Mouse (Mus musculus): ENCODE results near the gene Frk. TPM values are rescaled to one million over a fixed set of nuclear protein-coding genes. Genes with fewer than 3 reads are reported as not detected.

The Frk gene
- polyA plus RNA-seq, 1 experiment, result 0.42 TPM

DNA sequence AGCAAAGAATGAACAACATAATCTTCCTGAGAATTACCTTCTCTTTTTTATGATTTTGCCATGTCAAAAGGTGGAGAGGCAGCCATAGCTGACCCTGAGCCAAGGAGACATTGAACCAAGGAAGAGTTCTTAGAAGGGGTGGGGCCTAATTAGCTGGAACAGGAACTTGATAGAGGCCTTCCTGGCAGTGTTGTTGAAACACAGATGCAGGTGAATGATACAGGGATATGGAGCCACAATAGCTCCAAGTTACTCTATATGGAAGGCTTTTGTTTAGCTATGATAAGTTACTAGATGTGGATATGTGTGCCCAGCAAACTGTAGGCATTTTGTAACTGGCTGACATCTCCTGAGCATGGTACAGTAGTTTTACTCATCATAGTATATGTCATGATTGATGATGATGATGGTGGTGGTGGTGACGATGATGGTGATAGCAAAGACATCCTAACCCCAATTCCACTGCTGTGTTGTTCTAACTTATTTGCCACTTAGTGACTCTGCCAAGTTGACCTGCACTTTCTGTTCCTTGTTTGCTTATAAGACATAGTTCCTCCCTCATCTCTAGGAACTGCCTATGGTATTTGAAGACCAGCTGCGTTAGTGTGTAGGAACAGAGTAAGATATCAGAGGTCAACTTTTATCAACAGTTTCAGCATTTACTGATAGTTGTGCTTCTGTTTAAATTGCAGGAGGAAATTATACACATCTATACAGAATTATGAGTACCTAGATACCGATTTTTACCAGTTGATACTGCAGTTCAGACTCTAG lies 58.7 kb downstream of the Frk start:
- H3K27ac ChIP-seq (ENCODE audit: insufficient read depth, low read length), result no peak overlapping the region
- no peaks in the 10 kb centered on the region for H3K36me3 ChIP-seq (ENCODE audit: control insufficient read depth, insufficient read depth, low read length, poor library complexity, severe bottlenecking)
- no peaks in the 10 kb centered on the region for H3K27me3 ChIP-seq (ENCODE audit: control insufficient read depth, insufficient read depth, low read length, poor library complexity, severe bottlenecking)
- no peak overlapping the region for H3K9ac ChIP-seq (ENCODE audit: low read depth, poor library complexity, severe bottlenecking)
- no peak for TF ChIP-seq EP300 (IDR thresholded peaks at IDR 0.05; ENCODE audit: insufficient read depth, low read depth, low read length)
- TF ChIP-seq POLR2A (IDR thresholded peaks at IDR 0.05; ENCODE audit: insufficient read depth, low read length), result no peak
- no peak for TF ChIP-seq CTCF (IDR thresholded peaks at IDR 0.05; ENCODE audit: low read depth, low read length)
- H3K4me3 ChIP-seq (ENCODE audit: low read depth, low read length), result no peak overlapping the region
- no peaks in the 10 kb centered on the region for H3K4me1 ChIP-seq (ENCODE audit: control insufficient read depth, insufficient read depth, low read length)
- H3K9me3 ChIP-seq (replicated peaks; ENCODE audit: control insufficient read depth, insufficient read depth, low read length, poor library complexity, severe bottlenecking), result no peaks in the 10 kb centered on the region

GRCm38 (mm10) chr10:34550612-34551011 lies 67.4 kb downstream of the Frk start:
- TF ChIP-seq EP300 (IDR thresholded peaks at IDR 0.05; ENCODE audit: insufficient read depth, low read depth, low read length) (no peak), CTCF (IDR thresholded peaks at IDR 0.05; ENCODE audit: low read depth, low read length) (no peak), POLR2A (IDR thresholded peaks at IDR 0.05; ENCODE audit: insufficient read depth, low read length) (no peak)

GRCm38 (mm10) chr10:34551636-34552035 lies 68.4 kb downstream of the Frk start:
- H3K27me3 ChIP-seq (ENCODE audit: control insufficient read depth, insufficient read depth, low read length, poor library complexity, severe bottlenecking), result no peaks in the 10 kb centered on the region
- TF ChIP-seq CTCF (IDR thresholded peaks at IDR 0.05; ENCODE audit: low read depth, low read length) (no peak), EP300 (IDR thresholded peaks at IDR 0.05; ENCODE audit: insufficient read depth, low read depth, low read length) (no peak), POLR2A (IDR thresholded peaks at IDR 0.05; ENCODE audit: insufficient read depth, low read length) (no peak)
- no peaks in the 10 kb centered on the region for H3K36me3 ChIP-seq (ENCODE audit: control insufficient read depth, insufficient read depth, low read length, poor library complexity, severe bottlenecking)
- H3K9me3 ChIP-seq (replicated peaks; ENCODE audit: control insufficient read depth, insufficient read depth, low read length, poor library complexity, severe bottlenecking), result no peaks in the 10 kb centered on the region
- H3K27ac ChIP-seq (ENCODE audit: insufficient read depth, low read length), result no peak overlapping the region
- no peak overlapping the region for H3K4me3 ChIP-seq (ENCODE audit: low read depth, low read length)
- H3K4me1 ChIP-seq (ENCODE audit: control insufficient read depth, insufficient read depth, low read length), result no peaks in the 10 kb centered on the region
- H3K9ac ChIP-seq (ENCODE audit: low read depth, poor library complexity, severe bottlenecking), result no peak overlapping the region

More at GRCm38 (mm10) chr10:34550612-34551011, 67.4 kb downstream of the Frk start:
- no peak overlapping the region for H3K27ac ChIP-seq (ENCODE audit: insufficient read depth, low read length)
- no peaks in the 10 kb centered on the region for H3K9me3 ChIP-seq (replicated peaks; ENCODE audit: control insufficient read depth, insufficient read depth, low read length, poor library complexity, severe bottlenecking)
- H3K27me3 ChIP-seq (ENCODE audit: control insufficient read depth, insufficient read depth, low read length, poor library complexity, severe bottlenecking), result no peaks in the 10 kb centered on the region
- no peaks in the 10 kb centered on the region for H3K36me3 ChIP-seq (ENCODE audit: control insufficient read depth, insufficient read depth, low read length, poor library complexity, severe bottlenecking)
- no peak overlapping the region for H3K4me3 ChIP-seq (ENCODE audit: low read depth, low read length)
- H3K4me1 ChIP-seq (ENCODE audit: control insufficient read depth, insufficient read depth, low read length), result no peaks in the 10 kb centered on the region
- no peak overlapping the region for H3K9ac ChIP-seq (ENCODE audit: low read depth, poor library complexity, severe bottlenecking)

GRCm38 (mm10) chr10:34563518-34564176 lies 80.4 kb downstream of the Frk start:
- no peaks in the 10 kb centered on the region for H3K27me3 ChIP-seq (ENCODE audit: control insufficient read depth, insufficient read depth, low read length, poor library complexity, severe bottlenecking)
- H3K36me3 ChIP-seq (ENCODE audit: control insufficient read depth, insufficient read depth, low read length, poor library complexity, severe bottlenecking), result no peaks in the 10 kb centered on the region
- H3K4me1 ChIP-seq (ENCODE audit: control insufficient read depth, insufficient read depth, low read length), result no peaks in the 10 kb centered on the region
- no peak overlapping the region for H3K9ac ChIP-seq (ENCODE audit: low read depth, poor library complexity, severe bottlenecking)
- no peaks in the 10 kb centered on the region for H3K9me3 ChIP-seq (replicated peaks; ENCODE audit: control insufficient read depth, insufficient read depth, low read length, poor library complexity, severe bottlenecking)
- H3K27ac ChIP-seq (ENCODE audit: insufficient read depth, low read length), result no peak overlapping the region
- no peak for TF ChIP-seq CTCF (IDR thresholded peaks at IDR 0.05; ENCODE audit: low read depth, low read length)
- TF ChIP-seq EP300 (IDR thresholded peaks at IDR 0.05; ENCODE audit: insufficient read depth, low read depth, low read length), result no peak
- no peak for TF ChIP-seq POLR2A (IDR thresholded peaks at IDR 0.05; ENCODE audit: insufficient read depth, low read length)
- H3K4me3 ChIP-seq (ENCODE audit: low read depth, low read length), result no peak overlapping the region

DNA sequence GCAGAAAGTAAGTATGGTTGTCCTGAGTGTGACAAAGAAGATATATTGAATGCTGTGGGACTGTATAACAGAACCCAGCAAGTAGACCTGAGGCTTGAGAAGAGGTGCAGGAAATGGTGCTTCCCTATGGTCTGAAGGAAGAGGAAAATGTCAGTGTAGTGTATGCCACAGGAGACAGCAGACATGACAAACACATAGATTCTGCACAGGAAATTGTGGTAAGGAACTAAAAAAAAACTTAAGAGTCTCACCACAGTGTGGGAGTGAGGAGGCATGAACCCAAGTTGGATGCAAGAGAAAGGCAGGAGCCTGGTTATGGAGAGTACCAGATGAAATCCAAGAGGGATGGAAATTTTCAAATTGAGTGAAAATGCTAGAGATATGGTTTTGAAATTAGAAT lies 132.3 kb downstream of the Frk start:
- no peaks in the 10 kb centered on the region for H3K27me3 ChIP-seq (ENCODE audit: control insufficient read depth, insufficient read depth, low read length, poor library complexity, severe bottlenecking)
- TF ChIP-seq CTCF (IDR thresholded peaks at IDR 0.05; ENCODE audit: low read depth, low read length) (no peak), POLR2A (IDR thresholded peaks at IDR 0.05; ENCODE audit: insufficient read depth, low read length) (no peak), EP300 (IDR thresholded peaks at IDR 0.05; ENCODE audit: insufficient read depth, low read depth, low read length) (no peak)
- H3K36me3 ChIP-seq (ENCODE audit: control insufficient read depth, insufficient read depth, low read length, poor library complexity, severe bottlenecking), result no peaks in the 10 kb centered on the region
- no peak overlapping the region for H3K4me3 ChIP-seq (ENCODE audit: low read depth, low read length)
- no peaks in the 10 kb centered on the region; the same call in 1 of the 2 replicates for H3K9me3 ChIP-seq (replicated peaks; ENCODE audit: control insufficient read depth, insufficient read depth, low read length, poor library complexity, severe bottlenecking)
- H3K4me1 ChIP-seq (ENCODE audit: control insufficient read depth, insufficient read depth, low read length), result no peaks in the 10 kb centered on the region
- no peak overlapping the region for H3K9ac ChIP-seq (ENCODE audit: low read depth, poor library complexity, severe bottlenecking)
- H3K27ac ChIP-seq (ENCODE audit: insufficient read depth, low read length), result no peak overlapping the region

DNA sequence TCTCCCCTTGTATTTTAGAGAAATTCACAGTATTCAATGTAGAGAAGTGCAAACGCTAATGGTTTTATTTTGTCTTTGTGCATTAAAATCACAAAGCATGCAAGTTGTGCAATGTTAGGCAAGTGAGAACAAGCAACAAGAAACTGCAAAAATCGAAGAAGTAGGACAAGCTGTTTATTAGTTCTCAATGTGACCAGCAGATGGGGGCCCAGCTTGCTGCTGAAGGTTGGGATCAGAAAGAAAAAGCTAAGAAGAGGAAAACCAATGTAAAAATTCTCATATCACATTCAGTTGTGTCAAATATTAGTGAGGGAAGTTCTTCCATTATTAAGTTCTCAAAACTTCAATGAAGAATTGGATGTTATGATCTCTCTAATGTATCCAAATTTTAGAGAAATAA lies 134.0 kb downstream of the Frk start:
- no peak for TF ChIP-seq CTCF (IDR thresholded peaks at IDR 0.05; ENCODE audit: low read depth, low read length)
- no peak for TF ChIP-seq EP300 (IDR thresholded peaks at IDR 0.05; ENCODE audit: insufficient read depth, low read depth, low read length)
- TF ChIP-seq POLR2A (IDR thresholded peaks at IDR 0.05; ENCODE audit: insufficient read depth, low read length), result no peak
- Histone ChIP-seq H3K9ac (ENCODE audit: low read depth, poor library complexity, severe bottlenecking) (no peak overlapping the region), H3K27me3 (ENCODE audit: control insufficient read depth, insufficient read depth, low read length, poor library complexity, severe bottlenecking) (no peaks in the 10 kb centered on the region), H3K27ac (ENCODE audit: insufficient read depth, low read length) (no peak overlapping the region), H3K4me1 (ENCODE audit: control insufficient read depth, insufficient read depth, low read length) (no peaks in the 10 kb centered on the region), H3K9me3 (replicated peaks; ENCODE audit: control insufficient read depth, insufficient read depth, low read length, poor library complexity, severe bottlenecking) (no peaks in the 10 kb centered on the region; the same call in 1 of the 2 replicates), H3K36me3 (ENCODE audit: control insufficient read depth, insufficient read depth, low read length, poor library complexity, severe bottlenecking) (no peaks in the 10 kb centered on the region), H3K4me3 (ENCODE audit: low read depth, low read length) (no peak overlapping the region)

Measured in ES-Bruce4 (cell line).